Mouse (Mus musculus) frontal cortex, postnatal 10 days (tissue): ENCODE results near the gene Slfn14.
"Not testable (repeated sequence)": the region's sequence is repeated elsewhere in the genome, so short reads cannot be mapped to it uniquely, and the experiment has no call there.

Experiments
- DNase-seq, 2 experiments: peaks; one replicate each; pipeline ENCODE4 v3.0.0; 2022; ENCODE audit warnings: low spot score in 2 of 2, mixed read lengths in 1 of 2

Gene Slfn14

GRCm38 (mm10) chr11:83286566-83286965 lies at the start of gene Slfn14:
TSS of gene Slfn14 (minus strand) at chr11:83286726.
- no peak for DNase-seq

GRCm38 (mm10) chr11:83335826-83336225 lies 49.3 kb upstream of the Slfn14 start:
- no peak for DNase-seq

- peak in 1 of 2 experiments; percentile 50 for DNase-seq
Observed at GRCm38 (mm10) chr11:83327427-83327826, 40.9 kb upstream of the Slfn14 start.

- not testable (repeated sequence) for DNase-seq
Observed at GRCm38 (mm10) chr11:83326692-83327091, 40.2 kb upstream of the Slfn14 start.

GRCm38 (mm10) chr11:83319048-83319447 lies 32.5 kb upstream of the Slfn14 start:
- no peak for DNase-seq

GRCm38 (mm10) chr11:83312471-83312870 lies 25.9 kb upstream of the Slfn14 start:
- no peak for DNase-seq

GRCm38 (mm10) chr11:83306700-83307253 lies 20.3 kb upstream of the Slfn14 start:
- DNase-seq, result no peak

GRCm38 (mm10) chr11:83304485-83304884 lies 18.0 kb upstream of the Slfn14 start:
- DNase-seq, result no peak

- no peak for DNase-seq
Observed at GRCm38 (mm10) chr11:83303751-83304150, 17.2 kb upstream of the Slfn14 start.

- DNase-seq, result peak; percentile 89 to 93
Observed at GRCm38 (mm10) chr11:83302526-83303251, 16.2 kb upstream of the Slfn14 start, which contains the start of gene Pex12. TSS of gene Pex12 (minus strand) at chr11:83302586.

- no peak for DNase-seq
Observed at GRCm38 (mm10) chr11:83302124-83302523, 15.6 kb upstream of the Slfn14 start.

GRCm38 (mm10) chr11:83301431-83301831 lies 14.9 kb upstream of the Slfn14 start:
- DNase-seq, result no peak

- no peak for DNase-seq
Observed at GRCm38 (mm10) chr11:83299724-83300123, 13.2 kb upstream of the Slfn14 start.

GRCm38 (mm10) chr11:83298225-83299195 lies 12.0 kb upstream of the Slfn14 start, which contains the start of gene Ap2b1:
TSS of gene Ap2b1 (plus strand) at chr11:83299024.
- DNase-seq, result peak; percentile 92 to 93

GRCm38 (mm10) chr11:83297816-83298215 lies 11.3 kb upstream of the Slfn14 start:
- DNase-seq, result no peak

- DNase-seq, result no peak
Observed at GRCm38 (mm10) chr11:83294133-83294532, 7.6 kb upstream of the Slfn14 start.

- no peak for DNase-seq
Observed at GRCm38 (mm10) chr11:83293182-83293581, 6.7 kb upstream of the Slfn14 start.

- DNase-seq, result no peak
Observed at GRCm38 (mm10) chr11:83292251-83292587, 5.7 kb upstream of the Slfn14 start.

- DNase-seq, result peak; percentile 93 to 94
Observed at GRCm38 (mm10) chr11:83291375-83292250, 5.1 kb upstream of the Slfn14 start.

GRCm38 (mm10) chr11:83289633-83290032 lies 3.1 kb upstream of the Slfn14 start:
- DNase-seq, result no peak

GRCm38 (mm10) chr11:83289036-83289435 lies 2.5 kb upstream of the Slfn14 start:
- DNase-seq, result no peak
